Mouse (Mus musculus): ENCODE measurements at regions not wholly inside any gene's neighbourhood (a gene's known extent, or its start where the extent isn't known, plus 50 kb on each side); places are given as distances from the start of the nearest gene placed in this dataset.
A peak's percentile ranks its signal among the peaks of the same experiment; 100 is the strongest.

GRCm38 (mm10) chr10:126815730-126816129 lies 85.4 kb downstream of the Atp23 start:
- no peak for ATAC-seq (ENCODE audit: low read depth)
- Histone ChIP-seq H3K4me3 (ENCODE audit: low read length) (no peak overlapping the region), H3K27me3 (ENCODE audit: control insufficient read depth, insufficient read depth, low read depth, low read length) (no peaks in the 10 kb centered on the region), H3K4me2 (ENCODE audit: low read depth, low read length) (no peak overlapping the region), H3K36me3 (ENCODE audit: control insufficient read depth, insufficient read depth, low read length) (no peaks in the 10 kb centered on the region), H3K27ac (ENCODE audit: low read length) (no peak overlapping the region), H3K9me3 (ENCODE audit: control insufficient read depth, low read length) (no peaks in the 10 kb centered on the region), H3K9ac (ENCODE audit: low read length) (no peak overlapping the region), H3K4me1 (replicated peaks; ENCODE audit: control insufficient read depth, insufficient read depth, low read length) (no peaks in the 10 kb centered on the region)
- WGBS, result 75% methylated on average over 5 of the region's 5 CpGs

- WGBS, result 90% methylated on average over 18 of the region's 18 CpGs
Observed at GRCm38 (mm10) chr10:126814968-126815367, 86.2 kb downstream of the Atp23 start.

GRCm38 (mm10) chr10:126813051-126813593 lies 88.0 kb downstream of the Atp23 start:
- Histone ChIP-seq H3K4me1 (replicated peaks; ENCODE audit: control insufficient read depth, insufficient read depth, low read length) (0 out of 2 replicates have a peak, but pooled peaks cover 2% of the 10 kb centered on the region), H3K27ac (ENCODE audit: low read length) (no peak overlapping the region), H3K9ac (ENCODE audit: low read length) (no peak overlapping the region), H3K9me3 (ENCODE audit: control insufficient read depth, low read length) (no peaks in the 10 kb centered on the region), H3K27me3 (ENCODE audit: control insufficient read depth, insufficient read depth, low read depth, low read length) (no peaks in the 10 kb centered on the region), H3K4me3 (ENCODE audit: low read length) (no peak overlapping the region), H3K4me2 (ENCODE audit: low read depth, low read length) (no peak overlapping the region), H3K36me3 (ENCODE audit: control insufficient read depth, insufficient read depth, low read length) (no peaks in the 10 kb centered on the region)
- ATAC-seq (ENCODE audit: low read depth), result no peak
- 77% methylated on average over 6 of the region's 6 CpGs for WGBS

More at GRCm38 (mm10) chr10:126814968-126815367, 86.2 kb downstream of the Atp23 start:
- Histone ChIP-seq H3K9me3 (ENCODE audit: control insufficient read depth, low read length) (no peaks in the 10 kb centered on the region), H3K9ac (ENCODE audit: low read length) (no peak overlapping the region), H3K27me3 (ENCODE audit: control insufficient read depth, insufficient read depth, low read depth, low read length) (no peaks in the 10 kb centered on the region), H3K4me3 (ENCODE audit: low read length) (no peak overlapping the region), H3K36me3 (ENCODE audit: control insufficient read depth, insufficient read depth, low read length) (no peaks in the 10 kb centered on the region), H3K4me2 (ENCODE audit: low read depth, low read length) (no peak overlapping the region), H3K4me1 (replicated peaks; ENCODE audit: control insufficient read depth, insufficient read depth, low read length) (no peaks in the 10 kb centered on the region), H3K27ac (ENCODE audit: low read length) (no peak overlapping the region)
- ATAC-seq (ENCODE audit: low read depth), result no peak

- Histone ChIP-seq H3K9ac (ENCODE audit: low read length) (no peak overlapping the region), H3K4me1 (replicated peaks; ENCODE audit: control insufficient read depth, insufficient read depth, low read length) (0 out of 2 replicates have a peak, but pooled peaks cover 2% of the 10 kb centered on the region), H3K4me3 (ENCODE audit: low read length) (no peak overlapping the region), H3K27ac (ENCODE audit: low read length) (no peak overlapping the region), H3K27me3 (ENCODE audit: control insufficient read depth, insufficient read depth, low read depth, low read length) (no peaks in the 10 kb centered on the region), H3K36me3 (ENCODE audit: control insufficient read depth, insufficient read depth, low read length) (no peaks in the 10 kb centered on the region), H3K4me2 (ENCODE audit: low read depth, low read length) (no peak overlapping the region), H3K9me3 (ENCODE audit: control insufficient read depth, low read length) (no peaks in the 10 kb centered on the region)
- 58% methylated on average over 7 of the region's 7 CpGs for WGBS
- peak; percentile 58; the same call in 1 of the 2 replicates for ATAC-seq (ENCODE audit: low read depth)
Observed at GRCm38 (mm10) chr10:126812243-126812755, 88.9 kb downstream of the Atp23 start.

GRCm38 (mm10) chr10:126810346-126811095 lies 90.6 kb downstream of the Atp23 start:
- 47% methylated on average over 11 of the region's 11 CpGs for WGBS
- Histone ChIP-seq H3K4me2 (ENCODE audit: low read depth, low read length) (peak overlapping the region; percentile 55), H3K4me1 (replicated peaks; ENCODE audit: control insufficient read depth, insufficient read depth, low read length) (0 out of 2 replicates have a peak, but pooled peaks cover 2% of the 10 kb centered on the region), H3K27ac (ENCODE audit: low read length) (no peak overlapping the region), H3K36me3 (ENCODE audit: control insufficient read depth, insufficient read depth, low read length) (no peaks in the 10 kb centered on the region), H3K27me3 (ENCODE audit: control insufficient read depth, insufficient read depth, low read depth, low read length) (no peaks in the 10 kb centered on the region), H3K9ac (ENCODE audit: low read length) (no peak overlapping the region), H3K4me3 (ENCODE audit: low read length) (no peak overlapping the region), H3K9me3 (ENCODE audit: control insufficient read depth, low read length) (no peaks in the 10 kb centered on the region)
- peak; percentile 18; the same call in 1 of the 2 replicates for ATAC-seq (ENCODE audit: low read depth)

GRCm38 (mm10) chr10:126809587-126809986 lies 91.6 kb downstream of the Atp23 start:
- H3K4me3 ChIP-seq (ENCODE audit: low read length), result peak overlapping the region; percentile 49
- H3K36me3 ChIP-seq (ENCODE audit: control insufficient read depth, insufficient read depth, low read length), result no peaks in the 10 kb centered on the region
- no peak overlapping the region for H3K27ac ChIP-seq (ENCODE audit: low read length)
- H3K4me1 ChIP-seq (replicated peaks; ENCODE audit: control insufficient read depth, insufficient read depth, low read length), result 0 out of 2 replicates have a peak, but pooled peaks cover 2% of the 10 kb centered on the region
- peak overlapping the region; percentile 55 for H3K4me2 ChIP-seq (ENCODE audit: low read depth, low read length)
- peak overlapping the region; percentile 47 for H3K9ac ChIP-seq (ENCODE audit: low read length)
- WGBS, result 43% methylated on average over 17 of the region's 17 CpGs
- no peaks in the 10 kb centered on the region for H3K27me3 ChIP-seq (ENCODE audit: control insufficient read depth, insufficient read depth, low read depth, low read length)
- ATAC-seq (ENCODE audit: low read depth), result peak; percentile 61
- H3K9me3 ChIP-seq (ENCODE audit: control insufficient read depth, low read length), result no peaks in the 10 kb centered on the region

- no peak overlapping the region for H3K4me2 ChIP-seq (ENCODE audit: low read depth, low read length)
- H3K4me1 ChIP-seq (replicated peaks; ENCODE audit: control insufficient read depth, insufficient read depth, low read length), result 0 out of 2 replicates have a peak, but pooled peaks cover 2% of the 10 kb centered on the region
- no peak overlapping the region for H3K9ac ChIP-seq (ENCODE audit: low read length)
- H3K27me3 ChIP-seq (ENCODE audit: control insufficient read depth, insufficient read depth, low read depth, low read length), result no peaks in the 10 kb centered on the region
- no peak for ATAC-seq (ENCODE audit: low read depth)
- H3K4me3 ChIP-seq (ENCODE audit: low read length), result no peak overlapping the region
- H3K36me3 ChIP-seq (ENCODE audit: control insufficient read depth, insufficient read depth, low read length), result no peaks in the 10 kb centered on the region
- no peaks in the 10 kb centered on the region for H3K9me3 ChIP-seq (ENCODE audit: control insufficient read depth, low read length)
- H3K27ac ChIP-seq (ENCODE audit: low read length), result no peak overlapping the region
- WGBS, result 88% methylated on average over 4 of the region's 4 CpGs
Observed at GRCm38 (mm10) chr10:126806881-126807280, 94.3 kb downstream of the Atp23 start.

- Histone ChIP-seq H3K9me3 (ENCODE audit: control insufficient read depth, low read length) (no peaks in the 10 kb centered on the region), H3K4me2 (ENCODE audit: low read depth, low read length) (no peak overlapping the region), H3K27me3 (ENCODE audit: control insufficient read depth, insufficient read depth, low read depth, low read length) (no peaks in the 10 kb centered on the region), H3K4me1 (replicated peaks; ENCODE audit: control insufficient read depth, insufficient read depth, low read length) (no peaks in the 10 kb centered on the region), H3K36me3 (ENCODE audit: control insufficient read depth, insufficient read depth, low read length) (no peaks in the 10 kb centered on the region), H3K9ac (ENCODE audit: low read length) (no peak overlapping the region), H3K4me3 (ENCODE audit: low read length) (no peak overlapping the region), H3K27ac (ENCODE audit: low read length) (no peak overlapping the region)
- 72% methylated on average over 4 of the region's 4 CpGs for WGBS
- no peak for ATAC-seq (ENCODE audit: low read depth)
Observed at GRCm38 (mm10) chr10:126802732-126803131, 98.4 kb downstream of the Atp23 start.

- ATAC-seq (ENCODE audit: low read depth), result no peak
- Histone ChIP-seq H3K4me2 (ENCODE audit: low read depth, low read length) (no peak overlapping the region), H3K36me3 (ENCODE audit: control insufficient read depth, insufficient read depth, low read length) (no peaks in the 10 kb centered on the region), H3K27ac (ENCODE audit: low read length) (no peak overlapping the region), H3K27me3 (ENCODE audit: control insufficient read depth, insufficient read depth, low read depth, low read length) (no peaks in the 10 kb centered on the region), H3K4me3 (ENCODE audit: low read length) (no peak overlapping the region), H3K4me1 (replicated peaks; ENCODE audit: control insufficient read depth, insufficient read depth, low read length) (no peaks in the 10 kb centered on the region), H3K9ac (ENCODE audit: low read length) (no peak overlapping the region), H3K9me3 (ENCODE audit: control insufficient read depth, low read length) (no peaks in the 10 kb centered on the region)
- 52% methylated on average over 4 of the region's 4 CpGs for WGBS
Observed at GRCm38 (mm10) chr10:126799393-126799792, 101.8 kb downstream of the Atp23 start.

Data from lung, embryonic 16.5 days (tissue).